Mouse (Mus musculus): ENCODE measurements around the gene Nlrc3. TPM values are rescaled to one million over a fixed set of nuclear protein-coding genes. Genes with fewer than 3 reads are reported as not detected.
A peak's percentile ranks its signal among the peaks of the same experiment; 100 is the strongest.

Gene Nlrc3
- polyA plus RNA-seq, 1 experiment: not detected

- WGBS: under 1% methylated on average over 33 of the region's 33 CpGs
These were observed 67.8 kb downstream of the Nlrc3 start, which contains the start of the genes 1700037C18Rik and Cluap1 for GRCm38 (mm10) chr16:3908537-3909111. Gene 1700037C18Rik (minus strand): TSS chr16:3908689. Gene Cluap1 (plus strand): TSS chr16:3908801.

GRCm38 (mm10) chr16:3907471-3907870 is 69.0 kb downstream of the Nlrc3 start:
- no peak overlapping the region for H3K4me3 ChIP-seq (ENCODE audit: insufficient read depth, low read depth, low read length)
- WGBS: 70% methylated on average over 2 of the region's 2 CpGs

More at GRCm38 (mm10) chr16:3908537-3909111, 67.8 kb downstream of the Nlrc3 start, which contains the start of the genes 1700037C18Rik and Cluap1:
- Histone ChIP-seq H3K27ac (ENCODE audit: insufficient read depth, low read depth, low read length) (peak within 1 kb of the TSS; percentile 74), H3K4me3 (ENCODE audit: insufficient read depth, low read depth, low read length) (peak within 1 kb of the TSS; percentile 91), H3K4me1 (ENCODE audit: control insufficient read depth, insufficient read depth, low read length) (peaks cover 2% of the 10 kb centered on the region; the same call in 1 of the 2 replicates)
- TF ChIP-seq CTCF (IDR thresholded peaks at IDR 0.05; ENCODE audit: insufficient read depth, low read depth, low read length) (0 out of 2 replicates have a peak, but pooled peaks have one; percentile 37), POLR2A (IDR thresholded peaks at IDR 0.05; ENCODE audit: insufficient read depth, low read depth, low read length) (peak; percentile 68)

GRCm38 (mm10) chr16:3896553-3896952 is 79.9 kb downstream of the Nlrc3 start:
- Histone ChIP-seq H3K4me1 (ENCODE audit: control insufficient read depth, insufficient read depth, low read length) (0 out of 2 replicates have a peak, but pooled peaks cover 4% of the 10 kb centered on the region), H3K27ac (ENCODE audit: insufficient read depth, low read depth, low read length) (no peak overlapping the region), H3K4me3 (ENCODE audit: insufficient read depth, low read depth, low read length) (no peak overlapping the region)
- 90% methylated on average over 1 of the region's 1 CpGs for WGBS
- TF ChIP-seq CTCF (IDR thresholded peaks at IDR 0.05; ENCODE audit: insufficient read depth, low read depth, low read length) (no peak), POLR2A (IDR thresholded peaks at IDR 0.05; ENCODE audit: insufficient read depth, low read depth, low read length) (no peak)

More at GRCm38 (mm10) chr16:3907471-3907870, 69.0 kb downstream of the Nlrc3 start:
- Histone ChIP-seq H3K4me1 (ENCODE audit: control insufficient read depth, insufficient read depth, low read length) (peaks cover 2% of the 10 kb centered on the region; the same call in 1 of the 2 replicates), H3K27ac (ENCODE audit: insufficient read depth, low read depth, low read length) (no peak overlapping the region)
- TF ChIP-seq POLR2A (IDR thresholded peaks at IDR 0.05; ENCODE audit: insufficient read depth, low read depth, low read length) (no peak), CTCF (IDR thresholded peaks at IDR 0.05; ENCODE audit: insufficient read depth, low read depth, low read length) (no peak)

GRCm38 (mm10) chr16:3896046-3896445 is 80.4 kb downstream of the Nlrc3 start:
- TF ChIP-seq POLR2A (IDR thresholded peaks at IDR 0.05; ENCODE audit: insufficient read depth, low read depth, low read length) (no peak), CTCF (IDR thresholded peaks at IDR 0.05; ENCODE audit: insufficient read depth, low read depth, low read length) (no peak)
- no peak overlapping the region for H3K4me3 ChIP-seq (ENCODE audit: insufficient read depth, low read depth, low read length)
- 0 out of 2 replicates have a peak, but pooled peaks cover 4% of the 10 kb centered on the region for H3K4me1 ChIP-seq (ENCODE audit: control insufficient read depth, insufficient read depth, low read length)
- H3K27ac ChIP-seq (ENCODE audit: insufficient read depth, low read depth, low read length): no peak overlapping the region
- WGBS: 68% methylated on average over 6 of the region's 6 CpGs

GRCm38 (mm10) chr16:3895173-3895792 is 81.1 kb downstream of the Nlrc3 start:
- Histone ChIP-seq H3K4me3 (ENCODE audit: insufficient read depth, low read depth, low read length) (no peak overlapping the region), H3K27ac (ENCODE audit: insufficient read depth, low read depth, low read length) (no peak overlapping the region), H3K4me1 (ENCODE audit: control insufficient read depth, insufficient read depth, low read length) (0 out of 2 replicates have a peak, but pooled peaks cover 4% of the 10 kb centered on the region)
- TF ChIP-seq POLR2A (IDR thresholded peaks at IDR 0.05; ENCODE audit: insufficient read depth, low read depth, low read length): no peak
- no peak for TF ChIP-seq CTCF (IDR thresholded peaks at IDR 0.05; ENCODE audit: insufficient read depth, low read depth, low read length)
- 77% methylated on average over 9 of the region's 9 CpGs for whole genome bisulfite sequencing

Other genes starting within 250 kb of the Nlrc3 start
- not detected in 2 replicates for gene Zfp263, start 232.5 kb downstream of the Nlrc3 start, polyA plus RNA-seq (2012; ENCODE audit: insufficient read depth, insufficient read length, low replicate concordance, missing spikeins)
- gene Olfr15, start 145.8 kb downstream of the Nlrc3 start, polyA plus RNA-seq (2012; ENCODE audit: insufficient read depth, insufficient read length, low replicate concordance, missing spikeins): not detected in 2 replicates
- not detected in 2 replicates for gene Zfp174, start 129.4 kb downstream of the Nlrc3 start, polyA plus RNA-seq (2012; ENCODE audit: insufficient read depth, insufficient read length, low replicate concordance, missing spikeins)
- not detected in 2 replicates for gene Naa60, start 104.3 kb downstream of the Nlrc3 start, polyA plus RNA-seq (2012; ENCODE audit: insufficient read depth, insufficient read length, low replicate concordance, missing spikeins)
- not detected in 2 replicates for gene Zfp597, start 92.1 kb downstream of the Nlrc3 start, polyA plus RNA-seq (2012; ENCODE audit: insufficient read depth, insufficient read length, low replicate concordance, missing spikeins)
- gene Gm20695, start 92.0 kb downstream of the Nlrc3 start, polyA plus RNA-seq (2012; ENCODE audit: insufficient read depth, insufficient read length, low replicate concordance, missing spikeins): not detected in 2 replicates
- gene 1700037C18Rik, start 67.9 kb downstream of the Nlrc3 start, polyA plus RNA-seq (2012; ENCODE audit: insufficient read depth, insufficient read length, low replicate concordance, missing spikeins): not detected in 2 replicates
- gene Cluap1, start 67.8 kb downstream of the Nlrc3 start, polyA plus RNA-seq (2012; ENCODE audit: insufficient read depth, insufficient read length, low replicate concordance, missing spikeins): not detected in 2 replicates
- 162 TPM in 1 of 2 replicates, not detected in the other for gene Slx4, start 27.1 kb upstream of the Nlrc3 start, polyA plus RNA-seq (2012; ENCODE audit: insufficient read depth, insufficient read length, low replicate concordance, missing spikeins)
- gene Dnase1, start 60.3 kb upstream of the Nlrc3 start, polyA plus RNA-seq (2012; ENCODE audit: insufficient read depth, insufficient read length, low replicate concordance, missing spikeins): not detected in 2 replicates
- gene Trap1, start 101.2 kb upstream of the Nlrc3 start, polyA plus RNA-seq (2012; ENCODE audit: insufficient read depth, insufficient read length, low replicate concordance, missing spikeins): not detected in 2 replicates
- gene Crebbp, start 237.4 kb upstream of the Nlrc3 start, polyA plus RNA-seq (2012; ENCODE audit: insufficient read depth, insufficient read length, low replicate concordance, missing spikeins): 56.2 and 91.1 TPM in 2 replicates

All from olfactory bulb, adult 2 months (tissue).